Mouse (Mus musculus) activated CD4-positive, CD25-positive, alpha-beta regulatory T cell, adult 4 months (primary cell): ENCODE data around the gene 7530416G11Rik. TPM values are rescaled to one million over a fixed set of nuclear protein-coding genes. Genes with fewer than 3 reads are reported as not detected.

Source experiments
- ATAC-seq: one replicate; pipeline ENCODE4 v1.8.0; 2017
- polyA plus RNA-seq, 2 experiments: library from polyadenylated mRNA; unstranded; fragments of 100-300 nt; shearing (Covaris generic); gene quantifications; one replicate each; pipeline ENCODE4 v1.2.1; 2017

7530416G11Rik gene
- polyA plus RNA-seq, 2 experiments from 2014 or later = not detected

DNA sequence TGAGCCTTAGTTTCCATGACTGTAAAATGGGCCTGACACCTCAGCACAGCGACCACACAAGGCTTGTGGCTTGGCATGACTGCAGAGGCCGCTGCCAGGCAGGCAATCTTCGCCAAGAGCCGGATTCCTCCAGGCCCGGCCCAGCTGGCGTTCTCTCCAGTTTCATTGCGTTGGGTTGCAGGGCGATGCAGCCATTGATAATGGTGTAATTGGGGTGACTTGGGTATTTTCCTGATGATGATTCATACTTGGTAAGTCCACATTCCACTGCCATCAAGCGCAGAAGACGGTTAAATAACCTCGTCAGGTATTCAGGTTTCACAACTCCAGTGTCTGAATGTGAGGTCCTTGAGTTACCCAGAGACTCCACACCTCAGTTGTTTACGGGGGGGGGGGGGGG lies 23.7 kb downstream of the 7530416G11Rik start:
- ATAC-seq = no peak

DNA sequence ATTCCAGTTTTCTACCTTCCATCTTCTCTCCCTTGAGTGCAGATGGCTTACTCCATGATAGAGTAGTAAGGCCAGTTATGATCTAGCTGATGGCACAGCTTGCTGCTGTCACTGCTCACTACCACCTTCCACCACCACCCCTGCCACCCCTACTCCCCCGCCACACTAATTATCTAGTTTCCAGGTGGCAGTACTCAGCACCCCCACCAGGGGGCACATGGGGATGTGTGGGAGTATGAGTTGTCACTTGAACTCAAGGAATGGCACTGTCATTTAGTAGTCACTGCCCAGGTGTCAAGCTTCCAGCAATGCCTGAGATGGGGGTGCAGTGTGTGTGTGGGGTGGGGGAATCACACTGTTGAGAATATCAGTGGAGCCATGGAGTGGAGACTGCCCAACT lies 25.4 kb downstream of the 7530416G11Rik start:
- ATAC-seq = no peak

DNA sequence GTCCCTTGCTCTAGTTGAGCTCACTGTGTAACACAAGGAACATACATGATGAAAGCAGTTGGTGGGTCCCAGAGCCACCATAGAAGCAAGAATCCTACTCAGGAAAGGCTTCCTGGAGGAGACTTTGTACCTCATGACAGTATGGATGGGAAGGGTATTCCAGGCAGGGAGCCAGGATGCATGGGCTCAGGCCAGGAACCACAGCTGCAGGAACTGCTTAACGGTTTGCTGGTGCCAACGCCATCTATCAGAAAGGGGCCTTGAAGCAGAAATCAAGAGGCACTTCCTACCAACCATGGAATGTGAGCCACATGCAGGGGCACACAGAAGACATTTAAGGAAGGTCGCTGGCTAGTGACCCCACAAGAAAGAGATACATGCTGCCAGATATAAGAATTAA lies 28.3 kb downstream of the 7530416G11Rik start:
- ATAC-seq = no peak

DNA sequence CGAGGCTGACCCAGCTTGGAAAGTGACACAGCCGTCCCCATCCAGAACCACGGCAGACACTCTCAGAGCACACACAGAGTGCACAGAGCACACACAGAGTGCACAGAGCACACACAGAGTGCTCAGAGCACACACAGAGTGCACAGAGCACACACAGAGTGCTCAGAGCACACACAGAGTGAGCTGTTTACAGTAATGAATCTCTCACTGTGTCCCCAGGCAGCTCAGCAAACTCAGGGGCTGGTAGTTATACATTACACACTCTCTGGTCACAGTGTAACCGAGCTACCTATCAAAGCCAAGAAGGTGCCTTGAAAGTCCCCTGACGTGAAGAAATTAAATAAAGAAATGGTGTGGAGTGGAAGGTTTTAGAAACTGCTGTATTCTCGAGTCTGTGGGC lies 33.6 kb downstream of the 7530416G11Rik start:
- no peak for ATAC-seq

DNA sequence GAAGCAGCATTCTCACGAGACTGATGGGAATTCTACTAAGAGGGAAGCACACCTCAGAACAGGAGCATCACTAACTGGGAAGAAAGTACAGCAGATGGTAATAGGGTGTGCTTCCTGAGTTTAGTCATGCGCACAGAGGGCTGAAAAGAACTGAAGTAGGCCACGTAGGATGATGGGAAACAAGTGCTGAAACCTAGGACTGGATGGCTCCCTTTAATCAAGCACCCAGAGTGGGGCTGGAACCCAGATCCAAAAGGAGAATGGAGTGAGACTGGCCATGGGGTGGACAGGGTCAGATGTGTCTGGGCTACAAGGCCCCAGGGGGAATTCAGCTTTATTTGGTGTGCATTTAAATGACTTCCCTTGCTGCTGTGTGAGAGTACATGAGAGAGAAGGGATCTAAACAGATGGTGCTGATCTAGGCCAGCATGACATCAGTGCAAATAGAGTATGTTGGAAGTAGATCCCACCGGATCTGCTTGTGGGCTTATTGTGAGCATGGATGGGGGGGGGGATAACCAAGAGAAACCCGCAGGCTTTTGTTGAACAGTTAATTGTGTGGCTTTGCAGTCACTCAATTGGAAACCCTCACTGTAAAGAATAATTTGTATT lies 36.5 kb downstream of the 7530416G11Rik start:
- ATAC-seq = no peak

DNA sequence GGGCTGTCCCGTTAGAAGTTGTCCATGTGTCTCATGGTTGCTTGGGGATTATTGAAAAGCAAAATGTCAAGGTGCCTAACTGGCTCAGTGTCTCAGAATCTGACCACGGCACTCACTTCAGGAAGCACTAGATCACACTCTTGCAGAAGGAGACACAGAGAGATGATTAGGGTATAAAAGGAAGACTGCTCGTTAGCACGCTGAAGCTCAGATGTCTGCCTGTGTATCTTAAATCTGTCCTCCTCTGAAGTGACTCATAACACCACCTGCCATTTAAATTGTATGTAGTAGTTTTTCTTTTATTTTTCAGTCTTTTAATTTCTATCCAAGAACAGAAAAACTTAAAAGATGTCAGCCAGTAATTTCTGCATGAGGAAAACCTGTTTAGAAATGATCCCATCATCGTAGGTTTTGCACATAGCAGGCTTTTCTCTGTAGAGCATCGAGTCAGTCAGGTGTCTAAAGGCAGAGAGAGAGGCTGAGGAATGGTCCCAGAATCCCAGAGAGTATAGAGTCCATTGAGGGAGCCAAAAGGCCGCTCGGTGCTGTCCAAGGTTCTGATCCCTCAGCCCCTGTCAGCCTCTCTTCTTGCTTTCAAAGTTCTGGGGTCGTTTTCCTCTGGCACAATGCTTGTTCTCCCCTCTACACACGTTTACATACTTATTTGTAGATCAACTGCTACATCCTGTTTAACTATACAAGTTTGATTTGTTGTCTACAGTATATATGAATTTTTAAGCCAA lies 38.0 kb downstream of the 7530416G11Rik start:
- ATAC-seq = no peak

DNA sequence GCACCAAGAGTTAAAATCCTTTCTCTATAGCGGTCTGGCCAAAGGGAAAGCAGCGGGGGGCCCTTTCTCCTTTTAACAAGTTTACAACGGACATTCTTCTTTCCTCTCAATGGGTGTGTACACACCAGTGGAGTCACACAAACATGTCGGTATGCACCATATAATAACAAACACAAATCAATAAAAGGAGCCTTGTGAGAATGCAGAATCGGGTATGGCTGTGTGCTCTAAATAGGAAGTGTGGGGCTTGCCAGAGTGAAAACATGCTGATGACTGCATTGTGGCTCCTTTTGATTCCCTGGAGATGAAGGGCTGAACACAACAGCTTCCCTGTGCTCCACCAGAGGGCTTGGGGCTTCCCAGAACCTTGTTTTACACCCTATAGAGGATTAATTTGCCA lies 38.8 kb downstream of the 7530416G11Rik start:
- ATAC-seq = no peak

DNA sequence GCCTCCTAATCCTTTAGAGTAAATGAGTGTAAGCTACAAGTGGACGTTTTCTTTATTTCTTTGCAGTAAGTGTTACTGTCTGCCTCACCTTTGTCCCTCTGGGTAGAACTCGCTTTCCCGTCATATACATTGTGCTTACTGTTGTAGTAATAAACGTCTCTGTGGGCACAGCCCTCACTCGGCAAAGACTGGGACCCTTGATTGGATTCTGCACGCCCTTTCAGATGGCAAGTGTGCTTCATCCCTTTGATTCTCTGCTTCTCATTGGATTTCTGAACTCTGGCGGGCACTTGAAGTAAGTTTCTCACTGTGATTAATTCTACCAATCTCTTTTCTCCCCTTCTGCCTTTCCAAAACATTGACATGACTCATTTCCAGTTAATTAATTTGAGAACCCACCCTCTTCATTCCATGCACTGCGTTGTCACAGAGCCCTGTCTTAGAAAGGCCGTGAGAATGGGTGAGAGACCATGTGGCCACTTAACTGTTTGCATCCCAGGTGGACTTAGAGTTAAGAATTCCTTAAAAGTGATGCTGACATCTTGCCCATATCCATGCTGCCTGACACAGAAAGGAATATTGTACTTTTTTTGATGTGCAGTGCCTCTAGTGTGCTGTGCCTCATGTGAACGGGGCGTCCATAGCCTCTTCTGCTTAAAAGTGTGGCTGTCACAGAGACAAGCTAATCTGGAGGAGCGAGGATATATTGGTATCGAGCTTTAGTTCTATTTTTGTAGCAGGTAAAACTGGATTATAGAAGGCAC lies 39.8 kb downstream of the 7530416G11Rik start:
- no peak for ATAC-seq

DNA sequence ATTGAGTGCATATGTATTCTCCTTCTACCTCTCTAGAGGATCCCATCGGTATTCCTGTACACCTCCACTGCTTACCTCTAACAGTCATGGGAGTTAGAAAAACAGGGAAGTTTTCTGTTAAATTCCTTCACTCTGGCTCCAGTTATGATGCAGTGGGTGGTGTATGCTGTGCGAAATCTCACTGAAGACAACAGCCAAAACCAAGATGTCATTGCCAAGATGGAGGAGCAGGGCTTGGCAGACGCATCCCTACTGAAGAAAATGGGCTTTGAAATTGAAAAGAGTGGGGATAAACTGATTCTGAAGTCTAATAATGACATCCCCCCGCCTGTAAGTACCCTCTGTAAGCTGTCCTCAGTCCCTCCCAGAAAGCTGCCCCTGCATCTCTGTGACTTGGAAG lies 40.9 kb downstream of the 7530416G11Rik start:
- ATAC-seq = no peak

DNA sequence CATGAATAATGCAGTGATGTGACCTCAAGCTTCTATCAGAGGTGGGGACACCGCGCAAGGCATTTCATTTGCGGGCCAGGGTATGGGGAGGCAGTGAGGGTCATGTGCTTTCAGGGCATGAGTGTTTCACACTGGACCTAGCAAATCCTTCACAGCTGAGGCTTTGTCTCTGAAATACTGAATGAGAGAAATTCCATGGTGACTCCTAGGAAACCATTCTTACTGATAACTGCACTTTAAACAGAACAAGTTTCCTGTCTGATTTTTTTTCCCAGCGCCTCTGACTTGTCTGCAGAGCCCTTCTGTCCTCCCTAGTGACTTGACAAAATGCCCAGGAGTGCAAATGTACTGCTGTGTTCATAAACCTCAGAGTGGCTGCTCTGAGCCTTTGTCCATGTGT lies 41.5 kb downstream of the 7530416G11Rik start:
- ATAC-seq = no peak

DNA sequence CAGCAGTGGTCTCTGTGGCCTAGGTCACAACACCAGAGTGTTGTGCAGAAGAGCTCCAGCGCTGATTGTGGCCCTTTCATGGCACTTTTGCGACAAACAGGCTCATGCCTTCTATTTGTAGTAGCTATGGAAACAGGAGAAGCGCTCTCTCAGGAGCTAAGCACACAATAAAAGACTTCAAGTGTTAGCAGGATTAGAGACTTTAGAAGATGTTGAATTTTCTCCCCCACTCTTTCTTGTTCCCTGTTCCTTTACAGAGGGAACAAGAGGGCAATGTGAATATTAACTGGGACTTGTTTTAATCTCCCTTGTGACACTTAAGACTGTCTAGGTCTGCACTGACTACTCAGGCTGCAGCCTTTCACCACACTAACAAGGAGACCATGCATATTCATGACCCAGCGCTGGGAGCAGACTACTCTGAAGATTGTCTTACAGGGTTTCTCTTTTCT lies 44.4 kb downstream of the 7530416G11Rik start:
- ATAC-seq = no peak

DNA sequence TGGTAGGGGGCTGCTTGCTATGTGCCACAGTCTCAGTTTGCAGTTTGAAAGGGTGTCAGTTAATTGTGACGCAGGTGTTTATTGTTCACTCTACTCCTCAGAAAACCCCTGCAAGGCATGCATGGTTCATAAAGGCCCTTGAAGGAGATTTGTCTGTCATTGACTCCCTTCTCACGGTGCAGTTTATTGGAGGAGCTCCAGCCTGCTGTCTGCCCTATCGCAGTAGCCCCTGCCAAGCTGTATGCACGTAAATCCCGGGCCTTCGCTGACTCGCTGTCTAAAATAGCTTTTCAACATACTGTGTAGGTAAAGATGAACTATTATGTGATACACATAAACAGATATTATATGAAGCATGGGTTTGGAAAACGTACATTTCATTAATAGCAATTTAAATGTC lies 45.2 kb downstream of the 7530416G11Rik start:
- ATAC-seq = no peak

DNA sequence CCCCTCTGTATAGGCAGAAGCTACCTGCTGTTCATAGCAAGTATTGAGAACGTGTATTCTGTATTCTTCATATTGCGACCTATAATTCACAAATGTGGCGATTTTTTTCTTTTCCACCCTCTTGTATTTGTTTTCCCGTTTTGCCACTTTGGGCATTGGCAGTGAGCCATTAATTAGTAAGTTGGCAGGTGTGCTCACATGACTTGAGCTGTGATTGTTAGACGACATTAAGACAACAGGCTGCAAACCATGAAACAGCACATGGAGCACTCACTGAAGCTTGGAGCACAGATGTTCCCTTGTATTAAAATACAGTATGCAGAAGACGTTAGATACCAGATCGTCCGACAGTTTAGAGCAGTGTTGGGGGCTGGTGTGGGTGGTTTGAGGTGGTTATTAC lies 46.1 kb downstream of the 7530416G11Rik start:
- no peak for ATAC-seq

DNA sequence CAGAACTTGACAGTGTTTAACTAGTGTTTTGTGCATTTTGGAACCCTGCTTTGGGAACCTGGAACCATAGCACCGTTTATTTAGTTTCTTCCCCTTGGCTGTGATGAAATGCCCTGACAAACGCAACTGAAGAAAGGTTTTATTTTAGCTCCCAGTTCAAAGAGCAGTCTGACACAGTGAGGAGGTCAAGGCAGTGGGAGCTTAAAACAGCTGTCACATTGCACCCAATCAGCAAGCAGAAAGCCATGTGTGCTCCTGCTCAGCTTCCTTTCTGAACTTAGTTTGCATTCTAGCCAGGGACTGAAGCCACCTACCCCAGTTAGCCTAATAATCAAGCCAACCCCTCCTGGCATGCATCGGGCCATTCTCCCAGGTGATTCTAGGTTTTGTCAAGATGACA lies 56.4 kb downstream of the 7530416G11Rik start:
- no peak for ATAC-seq

Other genes with a start within 250 kb of the 7530416G11Rik start
- gene Atxn10, start 167.0 kb downstream of the 7530416G11Rik start, polyA plus RNA-seq = 100 to 1,000 TPM; 119 to 138 TPM
- not detected for gene Wnt7b, start 79.2 kb upstream of the 7530416G11Rik start, polyA plus RNA-seq
- under 1 TPM in 1 of 2 experiments, not detected in 1; 0.09 TPM for gene Ppara, start 231.8 kb upstream of the 7530416G11Rik start, polyA plus RNA-seq